Mouse (Mus musculus) kidney, adult 8-10 months (tissue): ENCODE data around the gene Bivm.

ENCODE experiments used
- DNase-seq, 2 experiments: peaks; one replicate each; pipeline ENCODE4 v3.0.0; 2022

The Bivm gene

DNA sequence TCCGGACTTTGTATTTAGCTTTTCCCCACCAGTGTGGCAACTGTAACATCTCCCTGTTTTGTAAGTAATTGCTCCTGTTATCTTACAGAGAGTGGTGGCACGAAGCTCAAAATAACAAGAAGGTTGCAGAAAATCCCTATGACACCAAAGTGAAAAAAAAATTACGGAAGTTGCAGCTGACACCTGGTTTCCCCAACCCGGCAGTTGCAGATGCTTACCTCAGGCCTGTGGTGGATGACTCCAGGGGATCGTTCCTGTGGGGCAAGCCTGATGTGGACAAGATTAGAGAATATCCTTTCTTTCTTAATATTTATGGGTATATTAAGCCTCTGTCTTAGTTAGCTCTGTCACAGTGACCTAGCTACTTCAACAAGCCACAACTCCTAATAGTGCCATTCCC is 59.3 kb downstream of the Bivm start:
- no peak for DNase-seq

DNA sequence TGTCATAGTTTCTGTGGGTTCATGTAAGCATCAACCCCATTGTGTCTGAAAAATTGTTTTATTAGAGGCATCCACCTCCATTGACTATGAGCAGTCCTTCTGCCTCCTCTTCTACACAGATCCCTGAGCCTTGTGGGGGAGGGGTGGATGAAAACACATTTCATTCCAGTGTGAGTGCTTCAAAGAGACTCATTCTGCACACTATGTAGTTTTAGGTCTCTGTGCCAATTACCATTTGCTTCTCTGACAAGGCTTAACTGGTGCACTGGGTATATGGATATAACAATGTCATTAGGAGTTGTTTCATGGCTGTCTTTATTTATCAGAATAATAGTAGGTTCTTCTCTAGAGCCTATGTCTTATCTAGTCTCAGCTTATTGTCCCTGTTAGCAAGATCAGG is 67.6 kb downstream of the Bivm start:
- DNase-seq: no peak
